Mouse (Mus musculus) myocyte (in vitro differentiated cells): ENCODE results near the gene Hs3st4. TPM values are rescaled to one million over a fixed set of nuclear protein-coding genes. Genes with fewer than 3 reads are reported as not detected.

Source experiments
- H3K27me3 ChIP-seq: one replicate; pipeline ENCODE4 v1.6.1; 2011; ENCODE audit not compliant: control insufficient read depth, insufficient read depth, insufficient read length
- H3K36me3 ChIP-seq: one replicate; pipeline ENCODE4 v1.6.1; 2011; ENCODE audit not compliant: control insufficient read depth, insufficient read depth
- H3K4me2 ChIP-seq: one replicate; pipeline ENCODE4 v1.6.1; 2011; ENCODE audit warnings: low read depth, control low read depth
- H3K4me3 ChIP-seq: one replicate; pipeline ENCODE4 v1.5.1; 2011; ENCODE audit warnings: mild to moderate bottlenecking, control low read depth, moderate library complexity
- H3K79me2 ChIP-seq: one replicate; pipeline ENCODE4 v1.6.1; 2011; ENCODE audit not compliant: control insufficient read depth, insufficient read depth
- H3ac ChIP-seq: one replicate; pipeline ENCODE4 v1.6.1; 2011; ENCODE audit not compliant: control insufficient read depth, insufficient read length
- CEBPB ChIP-seq: IDR thresholded peaks from 2 replicates; pipeline ENCODE4 v1.6.1; 2011; ENCODE audit warnings: mild to moderate bottlenecking, moderate library complexity; ENCODE audit not compliant: poor library complexity, insufficient read depth, severe bottlenecking
- E2F4 ChIP-seq: IDR thresholded peaks from one replicate; pipeline ENCODE4 v1.6.1; 2011; ENCODE audit warnings: mild to moderate bottlenecking, control low read depth, moderate library complexity; ENCODE audit not compliant: insufficient read depth
- MAX ChIP-seq: IDR thresholded peaks from one replicate; pipeline ENCODE4 v1.6.1; 2011; ENCODE audit warnings: low read depth, mild to moderate bottlenecking, control low read depth
- MYOD1 ChIP-seq, 3 experiments: IDR thresholded peaks; one replicate each; pipeline ENCODE4 v1.6.1; 2011; ENCODE audit warnings: control low read depth in 2 of 3, low read depth in 2 of 3, mild to moderate bottlenecking in 2 of 3, moderate library complexity in 1 of 3; ENCODE audit not compliant: insufficient read length in 2 of 3, control insufficient read depth in 1 of 3
- MYOG ChIP-seq, 3 experiments: IDR thresholded peaks; one replicate each; pipeline ENCODE4 v1.6.1; 2011; ENCODE audit warnings: control low read depth in 2 of 3, low read depth in 2 of 3, mild to moderate bottlenecking in 2 of 3; ENCODE audit not compliant: insufficient read length in 2 of 3, control insufficient read depth in 1 of 3, insufficient read depth in 1 of 3
- POLR2A ChIP-seq: IDR thresholded peaks from one replicate; pipeline ENCODE4 v1.6.1; 2011; ENCODE audit warnings: low read depth, mild to moderate bottlenecking, control low read depth, moderate library complexity; ENCODE audit not compliant: insufficient read length
- POLR2AphosphoS2 ChIP-seq: IDR thresholded peaks from one replicate; pipeline ENCODE4 v1.6.1; 2011; ENCODE audit warnings: low read depth, control low read depth; ENCODE audit not compliant: insufficient read length
- REST ChIP-seq: IDR thresholded peaks from one replicate; pipeline ENCODE4 v1.6.1; 2011; ENCODE audit warnings: mild to moderate bottlenecking, control low read depth, moderate library complexity; ENCODE audit not compliant: insufficient read depth, insufficient read length
- SRF ChIP-seq: IDR thresholded peaks from one replicate; pipeline ENCODE4 v1.6.1; 2011; ENCODE audit warnings: low read depth; ENCODE audit not compliant: control insufficient read depth, insufficient read length
- TCF12 ChIP-seq: IDR thresholded peaks from one replicate; pipeline ENCODE4 v1.6.1; 2011; ENCODE audit warnings: mild to moderate bottlenecking, control low read depth; ENCODE audit not compliant: poor library complexity, insufficient read depth, severe bottlenecking
- TCF3 ChIP-seq: IDR thresholded peaks from one replicate; pipeline ENCODE4 v1.6.1; 2011; ENCODE audit warnings: low read depth, control low read depth; ENCODE audit not compliant: insufficient read length
- USF1 ChIP-seq: IDR thresholded peaks from one replicate; pipeline ENCODE4 v1.6.1; 2011; ENCODE audit warnings: low read depth, mild to moderate bottlenecking, control low read depth, moderate library complexity
- polyA plus RNA-seq: library from polyadenylated mRNA; unstranded; fragments of >200 nt; fragmentation: generic; extraction: Trizol; gene quantifications from one replicate; pipeline ENCODE4 v1.2.1, GENCODE M21; 2012; ENCODE audit warnings: missing spikeins

Gene Hs3st4
- polyA plus RNA-seq, 1 experiment, result not detected

- no peaks in the 10 kb centered on the region for H3K27me3 ChIP-seq
- TF ChIP-seq USF1 (no peak), MYOG (IDR thresholded peaks at IDR 0.05; ENCODE audit: control insufficient read depth in 1 of 3, insufficient read depth in 1 of 3, insufficient read length in 2 of 3, low read depth in 2 of 3) (no peak), E2F4 (no peak), MAX (no peak)
- H3ac ChIP-seq, result no peak overlapping the region
- no peaks in the 10 kb centered on the region for H3K36me3 ChIP-seq
- H3K4me2 ChIP-seq, result no peak overlapping the region
- H3K79me2 ChIP-seq, result no peaks in the 10 kb centered on the region
- no peak overlapping the region for H3K4me3 ChIP-seq
Observed at GRCm38 (mm10) chr7:124033332-124033731, 50.7 kb downstream of the Hs3st4 start.

GRCm38 (mm10) chr7:124037281-124037700, 54.6 kb downstream of the Hs3st4 start:
- no peaks in the 10 kb centered on the region for H3K79me2 ChIP-seq
- H3K4me2 ChIP-seq, result no peak overlapping the region
- no peak for TF ChIP-seq POLR2AphosphoS2
- TF ChIP-seq POLR2A, result no peak
- TF ChIP-seq CEBPB, result no peak
- no peak for TF ChIP-seq TCF12
- no peak for TF ChIP-seq USF1
- no peak for TF ChIP-seq REST
- TF ChIP-seq MYOG (IDR thresholded peaks at IDR 0.05; ENCODE audit: control insufficient read depth in 1 of 3, insufficient read depth in 1 of 3, insufficient read length in 2 of 3, low read depth in 2 of 3), result no peak
- TF ChIP-seq MYOD1 (IDR thresholded peaks at IDR 0.05; ENCODE audit: control insufficient read depth in 1 of 3, insufficient read length in 2 of 3, low read depth in 2 of 3), result no peak
- TF ChIP-seq E2F4, result no peak

DNA sequence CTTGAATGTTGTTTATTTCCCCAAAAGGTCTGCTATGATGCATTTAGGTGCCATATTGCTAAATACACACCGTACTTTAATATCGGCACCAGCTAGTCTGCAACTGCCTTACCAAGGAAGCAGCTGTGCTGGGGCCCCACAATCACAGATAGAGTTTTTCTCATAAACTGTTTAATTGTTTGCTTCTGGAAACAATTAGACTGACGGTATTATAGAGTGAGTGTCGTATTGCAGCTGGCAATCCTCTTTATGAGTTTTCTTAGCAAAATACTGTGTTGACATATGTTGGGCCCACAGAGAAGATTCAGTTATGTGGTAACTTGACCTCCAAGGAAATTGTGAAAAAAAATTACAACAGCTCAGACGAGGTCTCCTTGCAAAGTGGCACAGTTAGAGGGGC, 56.5 kb downstream of the Hs3st4 start:
- no peak overlapping the region for H3ac ChIP-seq
- no peak overlapping the region for H3K4me2 ChIP-seq
- no peaks in the 10 kb centered on the region for H3K27me3 ChIP-seq
- no peaks in the 10 kb centered on the region for H3K36me3 ChIP-seq
- TF ChIP-seq MAX (no peak), POLR2A (no peak), REST (no peak), E2F4 (no peak), MYOD1 (IDR thresholded peaks at IDR 0.05; ENCODE audit: control insufficient read depth in 1 of 3, insufficient read length in 2 of 3, low read depth in 2 of 3) (no peak), TCF12 (no peak), POLR2AphosphoS2 (no peak), CEBPB (no peak), MYOG (IDR thresholded peaks at IDR 0.05; ENCODE audit: control insufficient read depth in 1 of 3, insufficient read depth in 1 of 3, insufficient read length in 2 of 3, low read depth in 2 of 3) (no peak), SRF (no peak), TCF3 (no peak), USF1 (no peak)
- no peaks in the 10 kb centered on the region for H3K79me2 ChIP-seq
- no peak overlapping the region for H3K4me3 ChIP-seq

More at GRCm38 (mm10) chr7:124037281-124037700, 54.6 kb downstream of the Hs3st4 start:
- Histone ChIP-seq H3K27me3 (no peaks in the 10 kb centered on the region), H3ac (no peak overlapping the region), H3K4me3 (no peak overlapping the region), H3K36me3 (no peaks in the 10 kb centered on the region)

GRCm38 (mm10) chr7:124047382-124047781, 64.7 kb downstream of the Hs3st4 start:
- H3K79me2 ChIP-seq, result no peaks in the 10 kb centered on the region

DNA sequence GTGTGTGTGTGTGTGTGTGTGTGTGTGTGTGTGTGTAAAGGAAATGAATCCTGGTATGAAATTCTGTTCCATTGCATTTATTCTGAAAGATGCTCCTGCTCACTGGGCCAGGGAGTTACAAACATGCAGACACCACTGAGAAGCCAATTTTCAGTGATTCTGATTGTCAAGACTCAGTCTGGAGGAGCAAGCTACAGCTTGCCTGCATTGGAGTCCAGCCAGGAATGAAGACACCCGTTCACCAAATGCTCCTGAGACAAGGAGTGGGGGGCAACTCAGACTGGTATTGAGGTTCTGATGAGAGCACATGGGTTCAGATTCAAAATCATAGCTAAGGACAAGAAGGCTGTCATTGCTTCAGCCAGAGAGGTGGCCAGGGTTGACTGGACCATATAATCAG, 66.3 kb downstream of the Hs3st4 start:
- no peaks in the 10 kb centered on the region for H3K36me3 ChIP-seq
- H3K79me2 ChIP-seq, result no peaks in the 10 kb centered on the region
- no peak overlapping the region for H3ac ChIP-seq
- no peak overlapping the region for H3K4me3 ChIP-seq
- no peaks in the 10 kb centered on the region for H3K27me3 ChIP-seq
- no peak overlapping the region for H3K4me2 ChIP-seq
- TF ChIP-seq TCF3 (no peak), REST (no peak), TCF12 (no peak), POLR2A (no peak), SRF (no peak), CEBPB (no peak), MAX (no peak), MYOD1 (IDR thresholded peaks at IDR 0.05; ENCODE audit: control insufficient read depth in 1 of 3, insufficient read length in 2 of 3, low read depth in 2 of 3) (no peak), MYOG (IDR thresholded peaks at IDR 0.05; ENCODE audit: control insufficient read depth in 1 of 3, insufficient read depth in 1 of 3, insufficient read length in 2 of 3, low read depth in 2 of 3) (no peak), USF1 (no peak), E2F4 (no peak), POLR2AphosphoS2 (no peak)

More at GRCm38 (mm10) chr7:124047382-124047781, 64.7 kb downstream of the Hs3st4 start:
- Histone ChIP-seq H3K4me2 (no peak overlapping the region), H3K27me3 (no peaks in the 10 kb centered on the region), H3K4me3 (no peak overlapping the region), H3ac (no peak overlapping the region), H3K36me3 (no peaks in the 10 kb centered on the region)
- TF ChIP-seq REST, result no peak
- TF ChIP-seq MYOD1 (IDR thresholded peaks at IDR 0.05; ENCODE audit: control insufficient read depth in 1 of 3, insufficient read length in 2 of 3, low read depth in 2 of 3), result no peak
- no peak for TF ChIP-seq CEBPB
- no peak for TF ChIP-seq MYOG (IDR thresholded peaks at IDR 0.05; ENCODE audit: control insufficient read depth in 1 of 3, insufficient read depth in 1 of 3, insufficient read length in 2 of 3, low read depth in 2 of 3)
- no peak for TF ChIP-seq POLR2A
